Mouse (Mus musculus): ENCODE results near the gene Kcnc1.
A peak's percentile ranks its signal among the peaks of the same experiment; 100 is the strongest.

The Kcnc1 gene

GRCm38 (mm10) chr7:46396231-46396927 lies at the start of gene Kcnc1:
Kcnc1 (plus strand) TSS chr7:46396497.
- peak; percentile 82 for DNase-seq (ENCODE audit: low spot score)

- no peak for DNase-seq (ENCODE audit: low spot score)
Measured at GRCm38 (mm10) chr7:46347692-46348091, 48.6 kb upstream of the Kcnc1 start.

DNA sequence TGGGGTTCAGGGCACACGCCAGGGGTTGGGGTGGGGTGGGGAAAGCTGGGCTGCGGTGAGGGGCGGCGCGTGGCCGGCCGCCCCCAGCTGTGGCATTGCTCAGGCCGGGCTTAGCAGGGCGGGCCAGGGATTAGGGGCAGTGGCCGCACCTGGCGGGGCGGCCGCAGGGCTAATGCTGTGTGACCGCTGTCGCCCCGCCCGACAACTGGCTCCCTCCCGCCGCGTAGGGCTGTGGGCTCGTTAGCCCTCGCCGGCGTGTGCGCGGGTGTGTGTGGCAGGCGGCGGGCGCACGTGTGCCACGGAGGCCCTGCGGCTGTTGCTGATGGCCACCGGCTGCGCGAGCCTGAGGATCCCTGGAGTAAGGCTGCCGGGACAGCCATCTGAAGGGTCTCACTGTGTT lies 47.5 kb upstream of the Kcnc1 start:
- no peak for DNase-seq (ENCODE audit: low spot score)

GRCm38 (mm10) chr7:46350119-46350702 lies 46.1 kb upstream of the Kcnc1 start:
- DNase-seq (ENCODE audit: low spot score), result no peak

- DNase-seq (ENCODE audit: low spot score), result no peak
Measured at GRCm38 (mm10) chr7:46352748-46353147, 43.5 kb upstream of the Kcnc1 start.

- DNase-seq (ENCODE audit: low spot score), result no peak
Measured at GRCm38 (mm10) chr7:46353216-46353615, 43.1 kb upstream of the Kcnc1 start.

DNA sequence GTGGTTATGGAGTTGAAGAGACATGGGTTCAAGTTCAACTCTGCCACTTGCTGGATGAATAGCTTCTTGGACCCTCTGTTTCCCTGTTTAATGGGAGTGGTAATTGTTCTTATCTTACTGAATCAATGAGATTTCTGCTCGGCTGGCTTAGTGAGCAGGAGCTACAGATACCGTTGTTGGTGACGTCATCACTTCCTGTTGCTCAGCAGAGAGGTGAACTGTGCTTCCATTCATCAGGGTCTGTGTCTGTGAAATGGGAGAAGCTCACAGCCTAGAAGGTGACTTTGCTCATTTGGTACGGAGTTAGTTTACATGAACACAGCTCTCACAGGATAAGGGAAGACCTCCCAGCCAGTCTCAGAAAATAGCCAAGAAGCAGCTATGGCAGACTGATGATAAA lies 42.4 kb upstream of the Kcnc1 start:
- no peak for DNase-seq (ENCODE audit: low spot score)

DNA sequence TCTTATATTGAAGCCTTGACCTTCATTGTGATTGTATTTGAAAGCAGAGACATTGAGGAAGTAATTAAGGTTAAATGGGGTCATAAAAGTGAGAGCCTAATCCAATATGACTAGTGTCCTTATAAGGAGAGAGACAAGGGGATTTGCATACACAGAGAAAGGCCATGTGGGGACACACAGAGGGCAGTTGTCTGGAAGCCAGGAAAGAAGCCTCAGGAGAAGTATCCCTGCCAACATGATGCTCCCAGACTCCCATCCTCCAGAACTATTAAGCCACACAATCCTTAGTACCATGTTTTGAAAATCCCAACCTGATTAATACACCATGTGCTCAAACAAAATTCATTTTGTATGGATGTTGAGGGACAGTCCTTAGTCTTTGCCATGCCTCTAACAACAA lies 34.5 kb upstream of the Kcnc1 start:
- DNase-seq (ENCODE audit: low spot score), result no peak

DNA sequence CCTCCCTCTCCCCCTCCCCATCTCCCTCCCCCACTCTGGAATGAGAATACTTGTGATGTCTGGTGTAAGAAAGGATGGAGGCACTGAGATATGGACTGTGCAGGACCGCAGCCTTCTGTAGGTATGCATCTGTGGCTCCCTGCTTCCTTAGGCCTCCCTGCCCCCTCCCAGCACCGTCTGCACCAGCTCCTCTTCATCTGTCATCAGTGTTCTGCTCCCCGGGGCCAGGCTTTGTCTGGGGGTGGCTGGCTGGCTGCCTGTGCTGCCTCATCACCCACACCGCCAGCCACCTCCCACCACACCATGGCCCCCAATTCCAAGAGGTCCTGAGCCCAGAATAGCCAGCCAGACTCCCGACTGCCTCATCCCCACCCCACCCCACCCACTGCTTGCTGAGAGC lies 32.1 kb upstream of the Kcnc1 start:
- DNase-seq (ENCODE audit: low spot score), result no peak

GRCm38 (mm10) chr7:46365810-46366209 lies 30.5 kb upstream of the Kcnc1 start:
- no peak for DNase-seq (ENCODE audit: low spot score)

GRCm38 (mm10) chr7:46371104-46371503 lies 25.2 kb upstream of the Kcnc1 start:
- DNase-seq (ENCODE audit: low spot score), result no peak

- DNase-seq (ENCODE audit: low spot score), result no peak
Measured at GRCm38 (mm10) chr7:46376172-46377007, 19.9 kb upstream of the Kcnc1 start, which contains the start of gene Myod1. Myod1 (plus strand) TSS chr7:46376474.

DNA sequence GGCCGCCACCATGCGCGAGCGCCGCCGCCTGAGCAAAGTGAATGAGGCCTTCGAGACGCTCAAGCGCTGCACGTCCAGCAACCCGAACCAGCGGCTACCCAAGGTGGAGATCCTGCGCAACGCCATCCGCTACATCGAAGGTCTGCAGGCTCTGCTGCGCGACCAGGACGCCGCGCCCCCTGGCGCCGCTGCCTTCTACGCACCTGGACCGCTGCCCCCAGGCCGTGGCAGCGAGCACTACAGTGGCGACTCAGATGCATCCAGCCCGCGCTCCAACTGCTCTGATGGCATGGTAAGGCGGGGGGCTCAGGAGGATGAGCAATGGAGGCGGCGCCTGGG lies 19.3 kb upstream of the Kcnc1 start:
- DNase-seq (ENCODE audit: low spot score), result no peak

DNA sequence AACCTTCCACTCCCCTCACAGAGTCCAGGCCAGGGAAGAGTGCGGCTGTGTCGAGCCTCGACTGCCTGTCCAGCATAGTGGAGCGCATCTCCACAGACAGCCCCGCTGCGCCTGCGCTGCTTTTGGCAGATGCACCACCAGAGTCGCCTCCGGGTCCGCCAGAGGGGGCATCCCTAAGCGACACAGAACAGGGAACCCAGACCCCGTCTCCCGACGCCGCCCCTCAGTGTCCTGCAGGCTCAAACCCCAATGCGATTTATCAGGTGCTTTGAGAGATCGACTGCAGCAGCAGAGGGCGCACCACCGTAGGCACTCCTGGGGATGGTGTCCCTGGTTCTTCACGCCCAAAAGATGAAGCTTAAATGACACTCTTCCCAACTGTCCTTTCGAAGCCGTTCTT lies 18.2 kb upstream of the Kcnc1 start:
- no peak for DNase-seq (ENCODE audit: low spot score)

DNA sequence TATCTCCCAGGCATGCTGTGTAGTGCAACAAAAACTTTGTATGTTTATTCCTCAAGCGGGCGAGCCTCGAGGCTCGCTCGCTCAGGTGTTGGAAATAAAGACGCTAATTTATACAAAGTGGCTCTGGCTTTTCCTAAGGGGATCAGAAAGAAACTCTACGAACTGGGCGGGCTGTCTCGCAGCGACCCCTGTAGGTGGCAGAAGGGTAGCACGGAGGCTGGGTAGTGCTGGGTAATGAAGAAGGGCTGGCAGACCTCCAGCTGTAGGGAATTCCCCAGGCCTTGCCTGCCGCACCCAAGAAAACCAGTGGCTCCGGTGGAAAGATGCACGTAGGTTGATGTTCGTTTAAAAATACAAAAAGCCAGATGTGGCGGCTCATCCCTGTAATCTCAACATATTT lies 17.3 kb upstream of the Kcnc1 start:
- DNase-seq (ENCODE audit: low spot score), result peak; percentile 54

DNA sequence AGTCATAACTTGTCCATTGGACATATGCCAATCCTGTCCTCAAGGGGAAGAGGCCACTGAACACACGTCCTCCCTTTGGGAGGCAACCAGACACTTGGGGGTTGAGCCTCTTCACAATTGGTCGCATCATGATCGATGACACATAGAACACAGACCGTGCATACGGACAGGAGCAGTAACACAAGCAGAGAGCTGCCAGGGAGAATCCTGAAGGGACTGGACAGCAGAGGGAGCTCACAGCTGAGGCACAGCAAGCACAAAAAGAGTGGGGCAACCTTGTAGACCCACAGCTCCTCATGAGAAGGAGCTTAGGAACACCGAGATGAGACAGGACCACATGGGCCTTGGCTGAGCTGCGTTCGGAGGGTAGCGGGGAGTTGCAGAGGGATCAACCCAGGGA lies 15.7 kb upstream of the Kcnc1 start:
- no peak for DNase-seq (ENCODE audit: low spot score)

DNA sequence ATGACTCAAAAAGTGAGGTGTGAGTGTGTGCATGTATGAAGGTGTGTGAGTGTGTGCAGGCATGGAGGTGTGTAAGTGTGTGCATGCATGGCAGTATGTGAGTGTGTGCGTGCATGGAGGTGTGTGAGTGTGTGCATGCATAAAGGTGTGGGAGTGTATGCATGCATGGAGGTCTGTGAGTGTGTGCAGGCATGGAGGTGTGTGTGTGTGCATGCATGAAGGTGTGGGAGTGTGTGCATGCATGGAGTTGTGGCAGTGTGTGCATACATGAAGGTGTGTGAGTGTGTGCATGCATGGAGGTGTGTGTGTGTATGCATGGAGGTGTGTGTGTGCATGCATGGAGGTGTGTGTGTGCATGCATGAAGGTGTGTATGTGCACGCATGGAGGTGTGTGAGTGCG lies 8.9 kb upstream of the Kcnc1 start:
- DNase-seq (ENCODE audit: low spot score), result no peak

DNA sequence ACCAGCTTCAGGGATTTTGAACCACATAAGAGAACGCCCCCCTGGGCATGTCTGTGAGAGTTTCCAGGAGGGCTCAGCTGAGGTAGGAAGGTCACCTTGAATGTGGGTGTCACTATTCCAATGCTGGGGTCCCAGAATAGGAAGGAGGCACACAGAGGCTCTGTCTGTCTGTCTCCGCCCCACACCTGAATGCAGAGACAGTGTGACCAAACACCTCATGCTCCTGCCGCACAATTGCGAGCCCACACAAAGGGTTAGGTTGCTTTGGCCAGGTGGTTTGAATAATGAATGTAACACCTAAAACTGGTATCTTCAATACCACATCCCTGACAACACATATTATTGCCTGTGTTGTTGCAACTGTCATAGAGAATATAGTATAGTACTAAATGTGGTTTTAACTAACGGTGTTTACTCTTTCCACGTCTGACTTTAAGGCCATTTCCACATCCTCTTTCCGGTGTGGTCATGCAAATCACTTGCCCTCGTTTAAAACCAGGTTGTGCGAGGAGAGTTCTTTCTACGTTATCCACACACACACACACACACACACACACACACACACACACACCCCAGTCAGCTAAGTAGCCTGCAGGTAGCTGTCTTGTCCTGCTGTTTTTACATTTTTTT lies 6.7 kb upstream of the Kcnc1 start:
- no peak for DNase-seq (ENCODE audit: low spot score)

GRCm38 (mm10) chr7:46390226-46390625 lies 6.1 kb upstream of the Kcnc1 start:
- DNase-seq (ENCODE audit: low spot score), result no peak

- no peak for DNase-seq (ENCODE audit: low spot score)
Measured at GRCm38 (mm10) chr7:46391701-46392100, 4.6 kb upstream of the Kcnc1 start.

GRCm38 (mm10) chr7:46393116-46393515 lies 3.2 kb upstream of the Kcnc1 start:
- peak; percentile 76 for DNase-seq (ENCODE audit: low spot score)

GRCm38 (mm10) chr7:46393718-46394511 lies 2.4 kb upstream of the Kcnc1 start:
- no peak for DNase-seq (ENCODE audit: low spot score)
